ENCODE assay signal across 21 mouse cellular contexts in genomic region chr7:73813887-73814286, GRCm38 (mm10).
A peak's percentile ranks its signal among the peaks of the same experiment; 100 is the strongest.
DNase-seq lines count a peak whose midpoint lies in the region; TF ChIP-seq lines count a peak whose summit lies in the region.
"Had no signal": no experiment of that assay in that cellular context is flagged by ENCODE, and none has a peak within 500 bp of the region (broad histone marks: within the 10 kb centered on the region; RNA-seq: fewer than 3 reads in every experiment).

No protein-coding gene starts in this region.

- TF ChIP-seq CTCF in testis, adult 2 months (IDR thresholded peaks at IDR 0.05; ENCODE audit: control insufficient read depth, insufficient read depth, insufficient replicate concordance, low read depth, low read length), result no peak

- TF ChIP-seq POLR2A in testis, adult 2 months (IDR thresholded peaks at IDR 0.05; ENCODE audit: control insufficient read depth, low read depth, low read length), result no peak

- H3K4me1 ChIP-seq in testis, adult 2 months (ENCODE audit: control insufficient read depth, insufficient read depth, low read length), result peaks cover 6% of the 10 kb centered on the region
- H3K4me1 ChIP-seq: embryonic facial prominence, embryonic 12.5 days; embryonic facial prominence, embryonic 15.5 days; forebrain, embryonic 12.5 days had no signal

- H3K27ac ChIP-seq in testis, adult 2 months (ENCODE audit: control insufficient read depth, insufficient read depth, low read depth, low read length), result peak overlapping the region; percentile 73
- H3K27ac ChIP-seq: embryonic facial prominence, embryonic 12.5 days; embryonic facial prominence, embryonic 15.5 days; forebrain, embryonic 10.5 days; forebrain, embryonic 12.5 days had no signal

- DNase-seq in heart, adult 11 months, result peak; percentile 68
- no peak for DNase-seq in heart, postnatal 4 days
- DNase-seq in testis, postnatal 10 days (ENCODE audit: low spot score), result no peak
- peak; percentile 35 for DNase-seq in ZHBTc4 (ENCODE audit: low read depth, low spot score)
- DNase-seq in thymus, postnatal 0 days (ENCODE audit: low spot score), result no peak
- DNase-seq: adrenal gland, adult 2 months; adrenal gland, postnatal 10 days; adrenal gland, postnatal 25 days; cerebellum, adult 11 months; cerebellum, adult 18-20 months; cerebellum, adult 8-10 months; cerebellum, adult 9-11 months; cerebellum, postnatal 14 days; cerebellum, postnatal 36 days; embryo, embryonic 11 days had no signal

- no peaks in the 10 kb centered on the region for H3K36me3 ChIP-seq in testis, adult 2 months (ENCODE audit: control insufficient read depth, insufficient read depth, low read length)
- H3K36me3 ChIP-seq: embryonic facial prominence, embryonic 12.5 days; embryonic facial prominence, embryonic 15.5 days; forebrain, embryonic 10.5 days; forebrain, embryonic 12.5 days had no signal

- H3K27me3 ChIP-seq in testis, adult 2 months (ENCODE audit: control insufficient read depth, insufficient read depth, low read length), result no peaks in the 10 kb centered on the region
- H3K27me3 ChIP-seq: embryonic facial prominence, embryonic 12.5 days; embryonic facial prominence, embryonic 15.5 days; forebrain, embryonic 12.5 days had no signal

- H3K4me3 ChIP-seq in testis, adult 2 months (ENCODE audit: control insufficient read depth, low read depth, low read length), result peak overlapping the region; percentile 58
- H3K4me3 ChIP-seq: embryonic facial prominence, embryonic 12.5 days; embryonic facial prominence, embryonic 15.5 days; erythroblast, embryonic 14.5 days; forebrain, embryonic 10.5 days; forebrain, embryonic 12.5 days had no signal

Comparison
In these comparisons a context has a peak if more than half of its experiments do, and no peak if none do; other contexts are left out.
1. DNase-seq: peak in heart, adult 11 months (single experiment) and ZHBTc4 (single experiment); none in heart, postnatal 4 days (single experiment), testis, postnatal 10 days (single experiment) and thymus, postnatal 0 days (single experiment).